Mouse (Mus musculus) common myeloid progenitor, adult 5-6 weeks (primary cell): Measurements from ENCODE around the gene Ift88. TPM values are rescaled to one million over a fixed set of nuclear protein-coding genes. Genes with fewer than 3 reads are reported as not detected.

ENCODE experiments used
- ATAC-seq: replicated peaks from 2 replicates; pipeline ENCODE4 v1.8.0; 2016; ENCODE audit warnings: low read depth, mild to moderate bottlenecking, moderate TSS enrichment, inconsistent platforms; ENCODE audit not compliant: poor library complexity, severe bottlenecking
- total RNA-seq: library from RNA; stranded (forward); fragments of 200-1000, 187-1606 nt; gene quantifications from 2 replicates; pipeline ENCODE4 v1.2.3, GENCODE M21; 2017

Gene Ift88
- total RNA-seq, result 12.4 and 13.3 TPM in 2 replicates

DNA sequence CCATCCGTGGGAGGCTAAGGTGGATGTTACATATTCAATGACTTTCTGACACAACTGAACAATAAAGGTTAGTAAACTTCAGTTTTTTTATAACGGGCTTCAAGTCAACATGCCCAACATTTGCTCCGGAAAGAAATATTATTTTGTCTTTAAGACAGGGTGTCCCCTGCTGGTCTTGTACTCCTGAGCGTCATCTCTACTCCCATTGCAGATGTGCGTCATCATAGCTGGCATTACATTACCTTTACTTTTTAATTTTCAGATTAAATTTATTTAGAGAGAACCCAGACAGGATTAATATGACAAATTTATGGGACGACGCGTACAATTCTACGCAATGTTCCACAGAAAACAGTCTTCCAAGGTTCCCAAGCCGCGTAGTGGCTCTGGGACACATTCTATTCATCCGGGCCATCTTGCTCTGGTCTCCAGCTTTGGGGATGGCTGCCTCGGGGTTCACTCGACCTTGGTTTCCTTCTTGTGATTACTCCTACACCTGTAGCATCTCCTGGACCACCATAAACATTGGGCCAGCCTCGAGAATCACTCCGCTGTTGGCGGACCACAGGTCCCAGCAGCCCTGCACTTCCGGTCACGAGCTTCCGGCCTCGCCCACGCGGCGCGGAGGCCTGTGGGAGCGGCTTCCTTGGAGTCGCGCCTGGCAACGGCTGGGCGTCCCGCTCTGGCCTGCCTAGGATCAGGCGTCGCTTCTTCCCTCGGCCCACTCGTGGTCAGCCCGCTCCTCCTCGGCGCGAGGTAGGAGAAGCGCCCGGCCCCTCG is at the start of gene Ift88:
Gene Ift88 (plus strand): TSS at position 631 of the 780 bp plus-strand sequence.
- peak; percentile 98 for ATAC-seq

DNA sequence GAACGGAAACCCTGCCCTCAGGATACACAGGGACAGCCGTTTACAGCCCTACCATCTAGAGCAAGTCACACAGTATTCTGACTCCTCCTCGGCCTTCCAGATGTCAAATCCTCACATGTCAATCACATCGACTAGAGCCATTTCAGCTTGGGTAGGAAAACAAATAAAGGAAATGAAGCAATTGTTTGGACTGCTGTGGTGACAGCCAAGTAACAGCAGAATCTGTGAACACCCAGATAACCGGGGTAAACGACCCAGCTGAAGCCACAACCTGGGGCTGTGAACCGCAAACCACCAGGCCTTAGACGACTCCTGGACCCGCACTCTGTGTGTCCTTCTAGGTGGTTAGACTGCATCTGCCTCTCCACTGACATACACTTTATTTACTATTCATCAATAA is 48.7 kb upstream of the Ift88 start:
- ATAC-seq, result no peak

DNA sequence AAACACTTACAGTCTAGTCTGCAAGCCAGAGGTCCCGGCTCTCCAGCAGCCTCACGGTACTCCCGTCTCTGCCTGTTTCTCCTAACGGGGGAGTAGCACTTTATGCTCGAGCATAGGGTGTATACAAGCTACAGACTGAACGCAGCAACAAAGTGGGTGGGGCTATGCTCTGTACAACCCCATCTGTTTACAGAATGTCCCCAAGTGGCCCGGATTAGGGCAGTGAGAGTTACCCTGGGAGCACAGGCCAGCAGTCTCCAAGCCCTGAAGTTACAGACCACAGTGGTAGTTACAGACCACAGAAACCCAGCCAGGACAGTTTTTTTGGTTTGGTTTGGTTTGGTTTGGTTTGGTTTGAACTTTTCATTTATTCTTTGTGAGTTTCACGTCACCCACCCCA is 47.8 kb upstream of the Ift88 start:
- no peak for ATAC-seq

DNA sequence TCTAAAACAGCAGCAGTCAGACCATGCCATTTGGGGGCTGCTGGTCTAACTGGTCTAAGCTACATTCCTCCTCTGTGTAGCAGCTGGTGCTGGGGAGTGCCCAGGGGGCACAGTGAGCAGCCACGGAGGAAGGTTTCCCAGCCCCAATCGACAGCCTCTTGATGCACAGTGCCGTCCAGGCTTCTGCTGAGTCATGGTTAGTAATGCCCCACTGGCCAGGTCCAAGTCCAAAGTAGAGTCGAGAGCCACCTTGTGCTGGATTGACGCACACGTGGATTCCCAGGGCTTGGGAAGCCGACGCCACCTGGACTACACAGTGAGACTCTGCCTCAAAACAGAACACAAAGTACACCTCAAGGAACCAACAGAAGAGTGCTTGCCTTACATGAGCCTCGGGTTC is 46.9 kb upstream of the Ift88 start:
- ATAC-seq, result no peak

DNA sequence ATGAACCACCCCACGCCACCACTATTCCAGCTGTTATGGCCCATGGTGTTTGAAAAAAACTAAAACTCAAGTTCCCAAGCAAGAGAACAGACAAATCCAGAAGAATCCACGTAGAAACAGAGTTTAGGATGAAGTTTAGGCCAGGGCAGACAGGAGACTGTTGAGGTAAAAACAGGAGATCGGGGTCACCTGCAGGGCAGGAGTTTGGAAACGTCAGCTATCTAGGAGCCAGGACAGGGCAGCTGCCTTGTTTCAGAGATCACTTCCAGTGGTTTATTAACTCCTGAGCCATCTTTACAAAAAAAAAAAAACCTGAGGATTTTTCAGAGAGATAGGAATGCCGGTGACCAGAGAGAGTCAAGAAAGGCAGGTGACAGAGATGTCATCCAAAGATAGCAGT is 46.3 kb upstream of the Ift88 start:
- ATAC-seq, result no peak

DNA sequence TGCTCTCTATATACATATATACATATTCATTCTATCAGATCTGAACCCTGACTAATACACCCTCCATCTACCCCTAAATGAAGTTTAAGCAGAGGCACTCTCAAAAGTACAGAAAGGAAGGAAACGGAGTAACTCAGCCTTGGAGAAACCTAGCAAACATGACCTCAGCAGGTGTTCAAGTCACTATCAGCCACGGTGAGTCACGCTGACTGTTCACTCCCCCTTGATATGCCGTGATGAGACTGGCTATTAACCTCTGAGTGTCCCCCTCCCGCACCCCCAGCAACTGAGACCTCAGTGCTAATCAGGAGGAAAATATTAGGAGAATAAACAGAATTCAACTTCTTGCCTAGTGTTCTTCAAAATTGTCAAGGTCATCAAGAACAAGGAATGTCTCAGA is 38.2 kb upstream of the Ift88 start:
- ATAC-seq, result no peak

DNA sequence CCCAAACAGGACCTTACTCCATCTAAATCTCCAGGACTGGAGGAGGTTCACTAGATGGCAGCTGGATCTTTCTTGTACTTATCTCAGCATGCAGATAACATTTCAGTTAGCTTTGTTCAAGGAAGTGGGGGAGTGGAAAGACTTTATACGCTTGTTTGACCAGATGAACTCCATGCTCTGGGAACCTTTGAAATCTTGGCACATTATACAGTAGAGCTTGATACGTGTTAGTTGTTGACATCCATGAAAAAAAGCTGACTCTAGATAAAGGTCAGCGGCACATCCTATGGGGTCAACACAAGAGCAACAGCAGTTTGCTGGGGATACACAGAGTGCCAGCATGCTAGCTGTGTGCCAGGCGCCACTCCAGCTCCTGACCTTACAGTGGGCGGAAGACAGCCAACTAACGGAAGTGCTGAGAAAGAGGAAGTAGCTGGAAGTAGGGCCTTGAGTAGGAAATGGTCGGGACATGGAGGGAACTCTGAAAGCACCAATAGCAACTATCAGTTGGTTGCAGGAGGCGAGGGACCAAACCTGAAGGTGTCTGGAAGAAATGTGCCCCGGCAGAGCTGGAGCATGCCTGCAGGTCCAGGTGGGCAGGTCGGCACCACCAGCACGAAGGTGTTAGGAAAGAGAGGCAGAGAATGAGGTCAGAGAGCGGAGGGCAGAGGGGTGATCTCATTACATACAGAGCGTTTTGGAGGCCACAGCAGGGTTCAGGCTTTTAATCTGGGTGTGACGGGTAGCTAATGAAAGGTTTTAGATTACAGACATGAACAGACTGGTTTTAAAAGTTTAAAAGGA is 36.9 kb upstream of the Ift88 start:
- peak; percentile 86 for ATAC-seq

DNA sequence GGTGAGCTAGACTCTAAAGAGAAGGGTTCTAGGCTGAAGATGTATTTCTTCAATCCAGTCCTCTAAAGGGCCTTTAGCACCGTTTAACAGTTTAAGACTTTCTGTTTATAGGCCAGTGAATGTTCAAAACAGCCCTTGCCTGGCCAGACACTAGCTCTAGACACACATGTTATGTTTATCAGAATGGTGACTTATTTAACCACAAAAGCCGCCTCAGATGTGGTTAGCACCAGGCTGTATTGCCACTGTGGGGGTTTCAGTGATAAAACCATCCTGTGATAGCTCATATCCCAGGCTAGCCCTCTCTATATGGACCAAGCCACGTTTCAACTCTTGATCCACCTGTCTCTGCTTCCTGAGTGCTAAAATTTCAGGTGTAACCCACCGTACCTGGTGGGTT is 32.2 kb upstream of the Ift88 start:
- ATAC-seq, result no peak

DNA sequence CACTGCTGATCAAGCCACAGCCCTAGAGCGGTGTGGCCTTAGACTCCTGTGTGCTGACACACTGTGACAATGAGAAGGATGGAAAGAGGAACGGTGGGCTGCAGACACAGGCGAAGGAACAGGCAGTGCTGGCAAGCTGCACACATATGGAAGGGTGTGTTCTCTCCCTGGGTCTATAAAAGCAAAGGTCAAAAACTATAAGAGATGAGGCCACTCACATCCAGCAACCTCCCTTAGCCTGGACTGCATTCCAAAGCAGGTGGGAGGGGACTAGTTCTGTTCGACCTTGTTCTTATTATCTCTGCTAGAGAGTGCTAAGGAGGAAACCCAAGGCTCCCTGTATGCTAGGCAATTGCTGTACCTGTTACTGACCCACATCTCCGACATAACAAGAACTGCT is 31.6 kb upstream of the Ift88 start:
- no peak for ATAC-seq

DNA sequence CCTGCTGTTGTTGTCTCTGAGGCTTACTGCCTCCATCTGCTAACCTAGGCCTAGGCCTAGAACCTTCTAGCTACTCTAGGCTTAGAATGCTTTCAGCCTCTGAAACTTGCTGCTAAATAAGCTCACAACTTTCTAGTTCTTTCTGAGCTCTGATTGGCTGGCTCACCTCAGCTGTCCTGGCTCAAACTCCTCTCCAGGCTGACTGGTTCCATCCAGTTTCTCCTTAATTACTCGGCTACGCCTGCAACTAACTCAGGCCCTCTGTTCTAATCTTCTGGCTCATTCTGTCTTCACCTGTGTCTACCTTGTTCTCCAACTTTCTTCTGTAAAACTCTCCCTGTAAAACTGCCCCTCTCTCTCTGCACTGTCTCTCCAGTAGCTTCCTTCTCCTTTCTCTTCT is 28.4 kb upstream of the Ift88 start:
- ATAC-seq, result no peak

DNA sequence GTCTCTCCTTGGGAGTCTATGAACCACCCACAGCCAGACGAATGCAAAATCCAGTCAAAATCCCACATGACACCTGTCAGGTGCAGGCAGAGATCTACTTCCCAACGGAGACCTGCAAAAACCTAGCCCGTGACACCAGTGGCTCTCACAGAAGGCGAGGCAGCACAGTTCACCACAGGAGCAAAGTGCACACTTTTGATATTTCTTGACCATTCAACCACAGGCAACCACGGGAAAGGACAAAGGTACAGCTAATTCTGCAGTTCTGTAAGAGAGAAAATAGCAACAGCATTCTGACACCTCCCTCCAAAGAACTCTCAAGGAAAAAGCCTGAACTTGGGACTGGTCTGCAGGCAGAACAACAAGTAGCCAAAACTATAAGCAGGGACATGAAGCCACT is 26.6 kb upstream of the Ift88 start:
- ATAC-seq, result no peak

DNA sequence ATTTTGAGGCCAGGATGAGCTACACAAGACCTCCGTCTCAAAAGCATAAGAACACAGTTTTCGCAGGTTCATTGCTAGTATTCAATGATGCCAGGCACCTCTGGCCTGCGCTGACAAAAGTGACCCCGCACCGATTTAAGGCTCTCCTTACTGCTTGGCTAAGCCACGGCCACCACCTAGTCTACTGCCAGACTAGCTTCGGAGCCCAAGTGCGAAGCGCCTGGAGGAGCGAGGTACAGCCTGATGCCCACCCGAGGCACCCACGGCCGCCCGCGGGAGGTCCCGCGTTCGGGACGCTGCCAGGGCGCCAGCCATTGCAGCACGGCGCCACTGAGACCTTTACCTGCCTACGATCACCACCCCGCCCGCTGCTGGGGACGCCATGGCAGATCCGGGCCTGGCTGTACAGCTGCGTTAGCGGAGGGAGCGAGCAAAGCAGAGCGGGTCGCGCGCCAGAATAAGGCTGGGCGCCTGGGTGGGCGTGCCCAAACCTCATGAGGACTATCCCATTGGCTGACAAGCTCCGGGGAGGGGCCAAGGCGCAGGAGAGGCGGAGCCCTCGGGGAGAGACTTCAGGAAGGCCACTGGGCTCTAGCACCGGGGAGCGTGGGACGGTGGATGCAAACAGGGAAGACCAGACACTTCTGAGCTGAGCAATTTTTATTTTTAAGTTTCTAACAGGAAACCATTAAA is 25.7 kb upstream of the Ift88 start, which contains the start of gene Cryl1:
Gene Cryl1 (minus strand): TSS at position 465 of the 693 bp plus-strand sequence.
- ATAC-seq, result peak; percentile 99

DNA sequence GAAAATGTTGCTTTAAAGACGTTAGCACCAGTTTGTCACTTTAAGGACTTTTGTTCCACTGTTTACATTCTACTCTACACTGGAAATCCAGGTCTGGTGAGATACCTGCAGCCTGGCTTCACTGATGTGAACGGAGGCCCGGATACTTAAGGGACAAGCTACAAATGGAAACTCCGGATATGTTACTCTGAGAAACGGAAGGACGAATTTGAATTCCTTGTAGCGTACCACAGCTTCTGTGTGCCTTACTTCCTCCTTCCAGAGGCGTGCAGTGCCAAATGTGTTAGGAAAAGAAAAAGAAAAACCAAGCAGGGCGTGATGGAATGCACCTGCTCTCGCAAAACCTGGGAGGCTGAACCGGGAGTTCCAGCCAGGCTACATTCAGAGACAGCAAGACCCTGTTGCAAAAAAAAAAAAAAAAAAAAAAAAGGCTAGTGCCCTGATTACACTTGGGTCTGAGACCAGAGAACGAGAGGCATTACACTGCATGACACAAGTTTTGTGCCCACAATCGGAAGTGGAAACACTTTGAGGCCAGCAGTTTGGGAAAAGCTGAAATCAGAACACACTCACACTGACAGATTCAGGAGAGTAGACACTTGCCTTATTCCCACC is 24.9 kb upstream of the Ift88 start:
- peak; percentile 75 for ATAC-seq

DNA sequence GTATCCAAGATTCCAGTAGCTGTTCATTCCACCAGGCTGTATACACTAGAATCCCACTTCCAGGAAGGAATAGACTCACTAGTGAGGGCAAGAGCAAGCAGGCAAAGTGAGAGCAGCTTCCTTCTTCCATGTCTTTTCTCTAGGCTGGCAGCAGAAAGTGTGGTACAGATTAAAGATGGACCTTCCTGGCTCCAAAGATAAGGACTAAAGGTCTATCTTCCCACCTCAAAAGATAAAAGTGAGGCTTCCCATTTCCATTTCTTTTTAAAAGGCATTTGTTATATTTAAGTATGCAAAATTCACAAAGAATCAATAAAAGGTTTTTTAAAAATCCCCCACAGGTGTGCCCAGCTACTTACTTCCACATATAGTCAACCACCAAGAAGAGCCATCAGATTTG is 21.0 kb upstream of the Ift88 start:
- no peak for ATAC-seq

DNA sequence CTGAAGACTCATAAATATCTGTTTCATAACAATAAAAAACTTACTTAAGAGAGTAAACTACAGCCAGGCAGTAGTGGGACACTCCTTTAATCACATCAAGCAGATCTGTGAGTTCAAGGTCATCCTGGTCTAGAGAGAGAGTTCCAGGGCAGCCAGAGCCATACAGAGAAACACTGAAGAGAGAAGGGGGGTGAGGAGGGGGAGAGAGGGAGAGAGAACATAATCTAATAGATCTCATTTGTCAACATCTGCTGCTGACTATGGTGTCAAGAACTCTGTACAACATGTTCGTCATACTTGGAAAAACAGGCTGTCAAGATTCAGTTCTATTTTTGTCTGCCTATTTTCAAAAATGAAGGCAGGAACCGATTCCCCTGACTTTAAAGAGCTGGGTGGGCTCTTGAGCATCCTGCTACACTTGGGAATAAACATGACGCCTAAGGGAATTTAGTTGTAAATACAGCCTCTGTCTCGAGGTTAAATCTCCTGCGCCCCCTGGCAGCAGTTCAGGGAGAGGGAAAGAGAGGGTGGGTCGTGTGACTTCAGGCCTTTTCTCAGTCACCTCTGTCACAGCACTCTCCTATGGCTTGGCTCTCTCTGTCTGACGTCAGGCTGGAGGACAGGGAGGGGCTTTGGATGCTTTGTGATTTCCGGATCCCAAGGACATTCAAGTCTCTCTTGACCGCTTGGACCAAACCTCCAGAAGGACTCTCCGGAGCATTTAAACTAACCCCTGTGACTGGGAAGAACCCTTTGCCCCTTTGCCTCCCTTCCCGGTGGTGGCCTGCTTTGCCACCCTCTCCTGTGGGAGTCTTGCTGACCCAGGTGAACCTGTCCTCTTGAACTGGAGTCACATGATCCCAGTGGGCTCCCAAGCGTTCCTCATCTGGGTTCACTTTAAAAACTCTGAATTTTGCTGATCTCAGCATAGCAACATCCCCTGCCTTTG is 16.5 kb upstream of the Ift88 start:
- ATAC-seq, result peak; percentile 71

DNA sequence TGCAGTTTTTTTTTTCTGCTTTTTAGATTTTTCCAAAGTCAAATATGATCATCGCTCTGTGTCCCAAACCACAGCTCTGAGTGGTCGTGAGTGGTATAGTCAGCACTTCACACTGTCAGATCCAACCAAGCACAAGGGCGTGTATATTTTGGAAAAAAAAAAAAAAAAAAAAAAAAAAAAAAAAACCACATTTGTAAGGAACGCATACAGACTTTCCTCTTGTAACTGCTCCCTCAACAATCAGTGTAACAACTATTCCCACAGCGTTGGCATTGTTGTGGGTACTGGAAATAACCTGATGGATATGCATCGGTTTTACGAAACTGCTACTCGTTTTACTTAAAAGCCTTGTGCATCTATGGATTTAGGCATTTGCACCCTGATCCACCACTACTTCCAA is 15.8 kb upstream of the Ift88 start:
- no peak for ATAC-seq

DNA sequence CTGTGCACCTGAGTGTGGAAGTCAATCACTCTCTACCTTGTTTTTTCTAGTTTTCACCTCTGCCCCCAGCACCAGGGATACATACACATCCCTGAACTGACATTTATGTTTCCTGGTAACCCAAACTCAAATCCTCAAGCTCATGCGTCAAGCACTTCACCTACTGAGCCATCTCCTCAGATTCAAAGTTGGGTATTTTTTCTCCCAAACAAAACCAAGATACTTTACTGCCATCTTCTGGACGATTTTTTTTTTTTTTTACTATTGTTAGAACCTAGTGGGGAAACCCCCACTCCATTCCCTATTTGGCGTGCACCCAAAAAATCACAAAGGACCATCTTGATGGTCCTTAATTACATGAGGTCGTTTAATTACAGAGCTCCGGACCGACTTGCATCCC is 14.8 kb upstream of the Ift88 start:
- no peak for ATAC-seq

DNA sequence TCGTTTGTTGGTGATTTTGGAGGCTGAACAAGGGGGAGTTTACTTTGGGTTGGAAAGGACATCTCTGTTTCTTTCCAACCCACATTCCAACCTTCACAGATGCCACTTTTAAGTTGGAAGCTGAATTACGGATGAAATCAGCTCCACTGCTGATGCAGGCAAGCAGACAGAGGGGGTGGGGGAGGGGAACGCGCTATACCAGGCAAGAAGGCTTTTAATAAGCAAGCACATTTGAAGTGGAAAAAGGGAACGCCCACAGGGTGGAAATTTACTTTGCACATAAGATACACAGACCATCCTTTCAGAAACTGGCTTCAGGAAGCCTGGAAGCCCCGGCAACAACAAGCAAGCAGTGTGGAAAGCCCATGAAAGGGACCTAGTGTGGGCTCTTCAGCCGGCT is 11.7 kb upstream of the Ift88 start:
- no peak for ATAC-seq

DNA sequence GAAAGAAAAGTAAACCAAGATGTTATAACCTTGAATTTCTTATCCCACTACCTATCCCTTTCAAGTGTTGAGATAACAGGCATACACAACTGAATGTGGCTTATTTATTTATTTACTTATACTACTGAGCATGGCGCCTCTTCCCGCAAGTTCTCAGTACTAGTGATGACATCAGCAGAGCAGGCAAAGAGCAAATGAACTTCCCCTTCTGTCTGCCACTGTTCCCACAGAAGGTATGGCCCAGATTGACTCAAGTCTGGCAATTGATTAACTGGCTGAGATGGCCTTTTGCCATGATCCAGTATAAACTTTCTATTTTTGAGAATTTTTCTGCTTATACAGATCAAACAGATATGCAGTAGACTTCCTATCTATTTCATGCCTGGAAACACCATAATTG is 6.7 kb upstream of the Ift88 start:
- ATAC-seq, result 0 out of 2 replicates have a peak, but pooled peaks have one; percentile 45
